Mouse (Mus musculus) heart, adult 8-10 months (tissue): Measurements from ENCODE around the gene Cdkn2d. TPM values are rescaled to one million over a fixed set of nuclear protein-coding genes. Genes with fewer than 3 reads are reported as not detected.
"Not testable (repeated sequence)": the region's sequence is repeated elsewhere in the genome, so short reads cannot be mapped to it uniquely, and the experiment has no call there.

Experiments
- DNase-seq: peaks from one replicate; pipeline ENCODE4 v3.0.0; 2022; ENCODE audit warnings: low spot score
- total RNA-seq, 4 experiments: library from RNA; stranded (reverse); gene quantifications; 2 replicates each; pipeline ENCODE4 v1.2.4; 2022

Gene Cdkn2d
- 10 to 100 TPM; 15.1 to 17.7 (median 16.7) TPM for total RNA-seq

- peak; percentile 100 for DNase-seq
Observed at GRCm38 (mm10) chr9:21291022-21291787, at the start of gene Cdkn2d. TSS of gene Cdkn2d (minus strand) at chr9:21291407.

- no peak for DNase-seq
Observed at GRCm38 (mm10) chr9:21340411-21340810, 49.2 kb upstream of the Cdkn2d start.

- DNase-seq: no peak
Observed at GRCm38 (mm10) chr9:21337652-21338051, 46.4 kb upstream of the Cdkn2d start.

GRCm38 (mm10) chr9:21336491-21336890 is 45.3 kb upstream of the Cdkn2d start:
- DNase-seq: no peak

GRCm38 (mm10) chr9:21335391-21335790 is 44.2 kb upstream of the Cdkn2d start:
- no peak for DNase-seq

GRCm38 (mm10) chr9:21334747-21335146 is 43.5 kb upstream of the Cdkn2d start:
- no peak for DNase-seq

GRCm38 (mm10) chr9:21333523-21333922 is 42.3 kb upstream of the Cdkn2d start:
- no peak for DNase-seq

GRCm38 (mm10) chr9:21332161-21333061 is 41.2 kb upstream of the Cdkn2d start:
- no peak for DNase-seq

- DNase-seq: no peak
Observed at GRCm38 (mm10) chr9:21331365-21332140, 40.3 kb upstream of the Cdkn2d start.

GRCm38 (mm10) chr9:21329699-21330289 is 38.6 kb upstream of the Cdkn2d start:
- no peak for DNase-seq

- peak; percentile 42 for DNase-seq
Observed at GRCm38 (mm10) chr9:21329041-21329440, 37.8 kb upstream of the Cdkn2d start.

GRCm38 (mm10) chr9:21328041-21328440 is 36.8 kb upstream of the Cdkn2d start:
- DNase-seq: no peak

GRCm38 (mm10) chr9:21327569-21327968 is 36.4 kb upstream of the Cdkn2d start:
- DNase-seq: no peak

- DNase-seq: no peak
Observed at GRCm38 (mm10) chr9:21324269-21324668, 33.1 kb upstream of the Cdkn2d start.

- DNase-seq: not testable (repeated sequence)
Observed at GRCm38 (mm10) chr9:21322917-21323297, 31.7 kb upstream of the Cdkn2d start.

- DNase-seq: no peak
Observed at GRCm38 (mm10) chr9:21322211-21322916, 31.2 kb upstream of the Cdkn2d start.

- DNase-seq: peak; percentile 59
Observed at GRCm38 (mm10) chr9:21321513-21321835, 30.3 kb upstream of the Cdkn2d start.

GRCm38 (mm10) chr9:21320619-21321512 is 29.7 kb upstream of the Cdkn2d start, which contains the start of gene Slc44a2:
TSS of gene Slc44a2 (plus strand) at chr9:21320698.
- peak; percentile 86 for DNase-seq

- DNase-seq: no peak
Observed at GRCm38 (mm10) chr9:21320280-21320618, 29.0 kb upstream of the Cdkn2d start.

GRCm38 (mm10) chr9:21319503-21319902 is 28.3 kb upstream of the Cdkn2d start:
- DNase-seq: no peak
